Mouse (Mus musculus) heart, postnatal 14 days (tissue): Measurements from ENCODE around the gene Plin4. TPM values are rescaled to one million over a fixed set of nuclear protein-coding genes. Genes with fewer than 3 reads are reported as not detected.
"Not testable (repeated sequence)": the region's sequence is repeated elsewhere in the genome, so short reads cannot be mapped to it uniquely, and the experiment has no call there.

Source experiments
- DNase-seq, 2 experiments: peaks; one replicate each; pipeline ENCODE4 v3.0.0; 2021 to 2022
- intact Hi-C: fragments of 180-260 bp; cut with DNase I; formaldehyde crosslinking; loops from one replicate; pipeline ENCODE4 v1.15.1; 2025
- total RNA-seq, 2 experiments: library from RNA; stranded (reverse); gene quantifications; 2 replicates each; pipeline ENCODE4 v1.2.3; 2021

Plin4 gene
- total RNA-seq, 2 experiments from 2014 or later: 125 to 147 TPM

DNA sequence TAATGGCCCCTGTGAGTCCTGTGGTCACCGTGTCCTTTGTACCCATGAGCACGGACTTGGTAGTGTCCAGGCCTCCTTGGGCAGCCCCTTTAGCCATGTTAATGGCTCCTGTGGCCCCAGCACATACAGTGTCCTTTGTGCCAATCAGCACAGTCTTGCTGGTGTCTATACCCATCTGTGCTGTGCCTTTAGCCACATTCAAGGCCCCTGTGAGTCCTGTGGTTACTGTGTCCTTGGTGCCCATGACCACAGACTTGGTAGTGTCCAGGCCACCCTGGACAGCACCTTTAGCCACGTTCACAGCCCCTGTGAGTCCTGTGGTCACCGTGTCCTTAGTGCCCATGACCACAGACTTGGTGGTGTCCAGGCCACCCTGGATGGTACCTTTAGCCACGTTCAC is 4.8 kb downstream of the Plin4 start:
- intact Hi-C loops: not testable (repeated sequence)
- peak in 1 of 2 experiments; percentile 22 for DNase-seq

DNA sequence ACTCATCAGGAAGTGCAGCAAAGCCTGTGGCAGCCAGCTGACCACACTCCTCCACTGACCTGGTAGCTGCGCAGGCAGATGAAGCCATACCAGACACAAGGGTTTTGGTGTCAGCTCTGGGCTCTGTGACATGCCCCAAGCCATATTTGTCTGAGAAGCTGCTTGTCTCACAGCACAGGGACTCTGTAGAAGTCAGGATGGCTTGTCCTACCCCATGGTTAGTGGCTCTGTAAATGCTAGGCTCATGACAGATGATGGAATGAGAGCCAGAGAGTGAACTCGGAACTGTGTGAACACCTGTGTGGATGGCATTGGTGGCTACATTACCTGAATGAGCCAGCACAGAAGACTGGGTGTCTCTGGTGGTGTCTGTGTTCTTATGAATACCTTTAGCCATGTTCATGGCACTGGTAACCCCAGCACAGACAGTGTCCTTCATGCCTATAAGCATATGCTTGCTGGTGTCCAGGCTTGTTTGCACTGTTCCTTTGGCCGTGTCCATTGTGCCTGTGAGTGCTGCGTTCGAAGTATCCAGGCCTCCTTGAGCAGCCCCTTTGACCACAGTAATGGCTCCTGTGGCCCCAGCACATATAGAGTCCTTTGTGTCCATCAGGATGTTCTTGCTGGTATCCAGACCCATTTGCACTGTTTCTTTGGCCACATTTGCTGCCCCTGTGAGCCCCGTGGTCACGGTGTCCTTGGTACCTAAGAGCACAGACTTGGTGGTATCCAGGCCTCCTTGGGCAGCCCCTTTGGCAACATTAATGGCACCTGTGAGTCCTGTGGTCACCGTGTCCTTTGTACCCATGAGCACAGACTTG is 5.9 kb downstream of the Plin4 start:
- intact Hi-C loops: no loop called here
- DNase-seq: no peak

GRCm38 (mm10) chr17:56102927-56103326 is 6.7 kb downstream of the Plin4 start:
- DNase-seq: no peak
- intact Hi-C loops: no loop called here

GRCm38 (mm10) chr17:56102158-56102557 is 7.4 kb downstream of the Plin4 start:
- intact Hi-C loops: no loop called here
- DNase-seq: peak in 1 of 2 experiments; percentile 12

DNA sequence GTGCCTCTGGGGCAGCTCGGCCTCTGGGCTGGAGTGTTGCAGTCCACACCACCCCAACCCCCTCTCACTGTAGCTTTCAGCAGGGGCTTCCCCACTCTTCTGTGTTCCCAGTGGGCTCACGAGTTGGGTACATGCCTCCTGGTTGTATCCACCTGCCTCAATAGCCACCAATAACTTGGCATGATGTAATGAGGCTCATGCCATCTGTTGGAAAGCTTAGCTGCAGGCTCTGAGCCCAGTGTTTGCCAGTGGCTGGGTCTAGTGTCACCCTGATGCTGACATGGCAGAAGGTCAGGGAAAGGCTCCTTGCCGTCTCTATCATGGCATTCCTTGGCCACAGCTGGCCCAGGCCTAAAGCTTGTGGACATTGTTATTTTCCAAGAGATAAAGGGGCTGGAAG is 8.8 kb downstream of the Plin4 start:
- intact Hi-C loops: no loop called here
- no peak for DNase-seq

GRCm38 (mm10) chr17:56098711-56099572 is 10.7 kb downstream of the Plin4 start:
- intact Hi-C loops: no loop called here
- DNase-seq: peak in 1 of 2 experiments; percentile 45

- intact Hi-C loops: no loop called here
- DNase-seq: no peak
These were observed 11.4 kb downstream of the Plin4 start for GRCm38 (mm10) chr17:56098180-56098579.

DNA sequence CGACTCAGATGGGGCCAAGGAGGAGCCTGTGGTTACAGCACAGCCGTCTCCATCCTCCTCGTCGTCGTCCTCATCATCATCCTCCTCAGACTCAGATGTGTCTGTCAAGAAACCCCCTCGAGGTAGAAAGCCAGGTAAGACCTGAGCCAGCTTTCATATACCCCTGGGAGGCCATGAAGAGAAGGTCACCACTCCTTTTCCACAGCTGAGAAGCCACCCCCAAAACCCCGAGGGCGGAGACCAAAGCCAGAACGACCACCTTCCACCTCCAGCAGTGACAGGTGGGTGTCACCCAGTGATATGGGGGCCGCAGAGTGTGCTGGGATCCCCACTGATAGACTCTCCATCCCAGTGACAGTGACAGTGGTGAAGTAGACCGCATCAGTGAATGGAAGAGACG is 12.7 kb downstream of the Plin4 start:
- intact Hi-C loops: no loop called here
- DNase-seq: no peak

- no peak for DNase-seq
- intact Hi-C loops: no loop called here
These were observed 16.8 kb downstream of the Plin4 start for GRCm38 (mm10) chr17:56092794-56093193.

- intact Hi-C loops: no loop called here
- no peak for DNase-seq
These were observed 17.3 kb downstream of the Plin4 start for GRCm38 (mm10) chr17:56092312-56092711.

DNA sequence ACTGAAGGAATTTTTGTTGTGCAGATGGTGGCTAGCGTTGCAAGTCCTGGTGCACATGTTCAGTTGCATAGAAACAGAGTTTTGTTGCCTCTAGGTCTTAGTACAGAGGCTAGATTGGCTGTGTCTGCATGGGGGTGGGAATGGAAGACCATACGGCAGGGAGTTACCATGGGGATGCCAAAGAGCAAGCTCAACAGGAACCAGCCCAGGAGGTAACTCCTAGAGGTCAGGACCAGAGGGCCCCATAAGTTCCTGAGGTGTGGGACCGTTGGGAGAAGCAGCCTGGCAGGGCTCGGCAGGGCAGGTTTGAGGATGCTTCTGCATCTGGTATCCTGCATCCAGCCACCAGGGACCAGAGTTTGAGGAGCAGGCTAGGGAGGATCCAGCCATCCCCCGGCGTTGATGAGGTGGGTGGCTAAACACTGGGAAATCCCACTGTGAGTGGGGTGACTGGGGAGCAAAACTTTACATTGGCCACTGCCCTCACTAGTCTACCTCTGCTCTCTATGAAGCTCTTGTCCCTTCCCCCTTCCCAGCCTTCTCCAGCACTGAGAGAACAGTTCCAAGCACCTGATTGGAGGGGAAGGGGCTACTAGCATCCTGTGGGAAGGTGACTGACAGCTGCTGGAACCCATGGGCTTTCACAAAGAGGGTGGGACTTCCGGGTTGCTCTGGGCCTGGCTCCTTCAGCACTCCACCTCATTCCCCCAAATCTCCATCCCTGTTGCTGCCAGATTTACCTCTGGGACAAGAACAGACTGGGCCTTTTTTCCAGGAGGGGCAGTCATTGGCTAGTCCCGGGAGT is 28.6 kb downstream of the Plin4 start:
- intact Hi-C loops: no loop called here

GRCm38 (mm10) chr17:56079921-56080320 is 29.7 kb downstream of the Plin4 start:
- DNase-seq: no peak
- intact Hi-C loops: no loop called here

More for the DNA sequence above, 28.6 kb downstream of the Plin4 start:
- DNase-seq: peak in 1 of 2 experiments; percentile 38

GRCm38 (mm10) chr17:56078880-56079795 is 30.5 kb downstream of the Plin4 start, which contains the start of gene Hdgfl2:
Hdgfl2 (plus strand) TSS chr17:56079634.
- DNase-seq: peak; percentile 99
- intact Hi-C loops: no loop called here

DNA sequence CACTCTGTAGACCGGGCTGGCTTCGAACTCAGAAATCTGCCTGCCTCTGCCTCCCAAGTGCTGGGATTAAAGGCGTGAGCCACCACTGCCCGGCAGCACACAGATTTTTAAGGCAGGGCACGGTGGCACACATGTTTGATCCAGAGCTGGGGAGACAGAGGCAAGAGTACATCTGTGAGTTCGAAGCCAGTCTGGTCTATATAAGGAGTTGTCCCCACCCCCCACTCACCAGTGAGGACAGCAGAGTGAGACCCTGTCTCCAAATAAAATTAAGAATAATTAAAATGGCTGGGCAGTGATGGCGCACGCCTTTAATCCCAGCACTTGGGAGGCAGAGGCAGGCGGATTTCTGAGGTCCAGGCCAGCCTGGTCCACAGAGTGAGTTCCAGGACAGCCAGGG is 31.2 kb downstream of the Plin4 start:
- intact Hi-C loops, DNase-seq: not testable (repeated sequence)

DNA sequence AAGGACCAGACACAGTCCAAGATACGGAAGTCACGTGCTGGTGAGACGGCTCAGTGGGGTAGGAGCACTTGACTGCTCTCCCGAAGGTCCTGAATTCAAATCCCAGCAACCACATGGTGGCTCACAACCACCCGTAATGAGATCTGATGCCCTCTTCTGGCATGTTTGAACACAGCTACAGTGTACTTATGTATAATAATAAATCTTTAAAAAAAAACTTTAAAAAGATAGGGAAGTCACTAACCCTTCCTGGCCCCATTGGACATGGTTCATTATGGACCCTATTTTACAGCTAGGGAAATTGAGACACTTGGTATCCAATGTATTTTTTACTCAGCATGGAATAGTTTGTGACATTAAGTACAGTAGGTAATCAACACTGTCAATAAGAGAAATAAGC is 32.1 kb downstream of the Plin4 start:
- intact Hi-C loops: no loop called here
- no peak for DNase-seq

GRCm38 (mm10) chr17:56074827-56075208 is 34.8 kb downstream of the Plin4 start, which contains the start of gene Ubxn6:
Ubxn6 (minus strand) TSS chr17:56075028.
- intact Hi-C loops: loop anchor here (2.0 kb wide), 1 partner anchor 34 kb away; the partner anchor contains the start of gene Chaf1a
- DNase-seq: peak; percentile 98 to 99

GRCm38 (mm10) chr17:56074097-56074826 is 35.3 kb downstream of the Plin4 start:
- intact Hi-C loops: loop anchor here (2.0 kb wide), 1 partner anchor 33 kb away; the partner anchor contains the start of gene Chaf1a
- peak; percentile 82 to 86 for DNase-seq

- DNase-seq: no peak
- intact Hi-C loops: no loop called here
These were observed 37.4 kb downstream of the Plin4 start for GRCm38 (mm10) chr17:56072243-56072642.

GRCm38 (mm10) chr17:56071126-56071525 is 38.5 kb downstream of the Plin4 start:
- intact Hi-C loops: no loop called here

More at GRCm38 (mm10) chr17:56071126-56071525, 38.5 kb downstream of the Plin4 start:
- no peak for DNase-seq
